Mouse (Mus musculus): Measurements from ENCODE around the gene Arid4a. TPM values are rescaled to one million over a fixed set of nuclear protein-coding genes. Genes with fewer than 3 reads are reported as not detected.

Arid4a gene
- polyA plus RNA-seq, 1 experiment = not detected

GRCm38 (mm10) chr12:71136974-71137491, 121.2 kb downstream of the Arid4a start:
- H3K4me1 ChIP-seq (ENCODE audit: control insufficient read depth, insufficient read depth, low read length) = peaks cover 15% of the 10 kb centered on the region
- no peak for TF ChIP-seq POLR2A (IDR thresholded peaks at IDR 0.05; ENCODE audit: insufficient read depth, low read depth, low read length)
- no peak for TF ChIP-seq CTCF (IDR thresholded peaks at IDR 0.05; ENCODE audit: insufficient read depth, low read depth, low read length)
- H3K4me3 ChIP-seq (ENCODE audit: insufficient read depth, low read depth, low read length) = peak overlapping the region; percentile 63
- under 1% methylated on average over 30 of the region's 30 CpGs for WGBS
- no peak overlapping the region; the same call in 1 of the 2 replicates for H3K27ac ChIP-seq (ENCODE audit: insufficient read depth, low read depth, low read length)

DNA sequence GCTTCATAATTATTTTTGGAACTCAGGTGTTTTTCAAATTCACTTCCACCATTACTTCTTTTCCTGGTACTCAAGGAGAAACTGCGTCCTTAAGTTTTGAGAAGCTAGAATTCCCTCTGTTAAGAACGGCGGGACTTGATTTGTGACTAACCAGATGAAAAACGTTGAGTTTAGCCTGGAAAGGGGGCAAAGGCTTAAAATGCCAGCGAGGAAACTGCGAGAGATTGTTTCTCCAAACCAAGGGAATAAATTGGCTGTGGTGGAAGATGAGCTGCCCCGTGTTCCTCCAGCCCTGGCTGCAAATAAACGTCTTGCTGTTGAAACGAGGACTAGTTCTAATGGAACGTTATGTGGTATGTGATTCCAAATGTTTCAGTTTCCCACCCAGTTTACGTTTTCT, 121.9 kb downstream of the Arid4a start:
- TF ChIP-seq CTCF (IDR thresholded peaks at IDR 0.05; ENCODE audit: insufficient read depth, low read depth, low read length) (no peak), POLR2A (IDR thresholded peaks at IDR 0.05; ENCODE audit: insufficient read depth, low read depth, low read length) (no peak)
- 2% methylated on average over 11 of the region's 11 CpGs for WGBS
- H3K4me1 ChIP-seq (ENCODE audit: control insufficient read depth, insufficient read depth, low read length) = peaks cover 15% of the 10 kb centered on the region

DNA sequence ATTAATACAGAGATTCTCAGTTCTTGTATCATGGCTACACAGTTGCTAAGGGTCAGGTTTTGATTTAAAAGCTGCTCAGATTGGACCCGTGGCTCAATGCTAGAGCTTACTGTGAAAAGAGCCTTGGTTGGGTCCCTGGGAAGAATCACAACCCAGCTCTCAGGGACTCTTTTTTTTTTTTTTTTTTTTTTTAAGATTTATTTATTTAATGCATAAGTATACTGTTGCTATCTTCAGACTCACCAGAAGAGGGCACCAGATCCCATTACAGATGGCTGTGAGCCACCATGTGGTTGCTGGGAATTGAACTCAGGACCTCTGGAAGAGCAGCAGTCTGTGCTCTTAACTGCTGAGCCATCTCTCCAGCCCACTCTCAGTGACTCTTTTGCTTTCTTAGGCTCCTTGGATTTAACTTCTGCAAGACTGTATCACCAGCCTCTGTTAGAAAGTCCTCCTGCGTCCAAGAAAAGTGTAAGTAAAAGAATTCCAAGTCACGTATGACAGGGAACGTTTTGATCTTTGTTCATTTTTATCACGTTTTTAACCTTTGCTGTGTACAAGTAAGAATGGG, 123.6 kb downstream of the Arid4a start:
- WGBS = 84% methylated on average over 5 of the region's 5 CpGs
- TF ChIP-seq POLR2A (IDR thresholded peaks at IDR 0.05; ENCODE audit: insufficient read depth, low read depth, low read length) (no peak), CTCF (IDR thresholded peaks at IDR 0.05; ENCODE audit: insufficient read depth, low read depth, low read length) (no peak)
- Histone ChIP-seq H3K4me1 (ENCODE audit: control insufficient read depth, insufficient read depth, low read length) (peaks cover 15% of the 10 kb centered on the region), H3K4me3 (ENCODE audit: insufficient read depth, low read depth, low read length) (no peak overlapping the region), H3K27ac (ENCODE audit: insufficient read depth, low read depth, low read length) (no peak overlapping the region)

More for the DNA sequence above, 121.9 kb downstream of the Arid4a start:
- peak overlapping the region; percentile 34 for H3K4me3 ChIP-seq (ENCODE audit: insufficient read depth, low read depth, low read length)
- H3K27ac ChIP-seq (ENCODE audit: insufficient read depth, low read depth, low read length) = no peak overlapping the region

DNA sequence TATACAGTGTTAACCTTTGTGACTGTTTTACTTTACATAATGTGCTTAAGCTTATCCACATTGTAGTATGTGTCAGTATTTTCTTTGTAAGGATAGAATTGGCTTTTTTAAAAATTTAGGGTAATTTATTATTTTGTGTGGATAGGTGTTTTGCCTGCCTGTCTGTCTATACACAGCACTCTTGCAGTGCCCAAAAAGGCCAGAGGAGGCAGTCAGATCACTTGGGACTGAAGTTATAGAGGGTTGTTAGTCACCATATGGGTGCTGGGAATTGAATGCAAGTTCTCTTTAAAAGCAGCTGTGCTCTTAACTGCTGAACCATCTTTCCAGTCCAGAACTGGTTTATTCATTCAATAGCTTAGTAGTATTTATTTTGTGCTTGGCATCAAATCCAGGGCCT, 125.4 kb downstream of the Arid4a start:
- H3K4me1 ChIP-seq (ENCODE audit: control insufficient read depth, insufficient read depth, low read length) = peaks cover 12% of the 10 kb centered on the region
- H3K4me3 ChIP-seq (ENCODE audit: insufficient read depth, low read depth, low read length) = no peak overlapping the region
- TF ChIP-seq CTCF (IDR thresholded peaks at IDR 0.05; ENCODE audit: insufficient read depth, low read depth, low read length) (no peak), POLR2A (IDR thresholded peaks at IDR 0.05; ENCODE audit: insufficient read depth, low read depth, low read length) (no peak)
- H3K27ac ChIP-seq (ENCODE audit: insufficient read depth, low read depth, low read length) = no peak overlapping the region

DNA sequence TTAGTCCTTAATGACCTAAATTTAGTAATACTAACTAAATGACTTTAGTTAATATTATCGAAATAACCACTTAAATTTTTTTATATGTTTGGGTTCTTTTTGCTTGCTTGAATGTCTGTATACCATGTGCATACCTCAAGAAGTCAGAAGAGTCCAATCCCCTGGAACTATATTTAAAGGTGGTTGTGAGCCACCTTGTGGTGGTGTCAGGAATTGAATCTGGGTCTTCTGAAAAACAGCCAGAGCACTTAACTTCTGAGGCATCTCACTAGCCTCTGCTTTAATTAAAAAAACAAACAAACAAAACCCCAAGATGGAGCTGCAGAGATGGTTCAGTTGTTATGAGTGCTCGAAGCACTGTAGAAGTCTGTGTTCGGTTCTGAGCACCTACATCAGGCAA, 131.9 kb downstream of the Arid4a start:
- no peak for TF ChIP-seq CTCF (IDR thresholded peaks at IDR 0.05; ENCODE audit: insufficient read depth, low read depth, low read length)
- no peak for TF ChIP-seq POLR2A (IDR thresholded peaks at IDR 0.05; ENCODE audit: insufficient read depth, low read depth, low read length)
- Histone ChIP-seq H3K4me1 (ENCODE audit: control insufficient read depth, insufficient read depth, low read length) (0 out of 2 replicates have a peak, but pooled peaks cover 3% of the 10 kb centered on the region), H3K4me3 (ENCODE audit: insufficient read depth, low read depth, low read length) (no peak overlapping the region), H3K27ac (ENCODE audit: insufficient read depth, low read depth, low read length) (no peak overlapping the region)
- WGBS = 87% methylated on average over 3 of the region's 3 CpGs

Other genes with a start within 250 kb of the Arid4a start
- not detected in 2 replicates for gene Frmd6, start 190.5 kb upstream of the Arid4a start, polyA plus RNA-seq (2012; ENCODE audit: insufficient read depth, insufficient read length, low replicate concordance, missing spikeins)
- 132 TPM in 1 of 2 replicates, not detected in the other for gene Actr10, start 78.1 kb upstream of the Arid4a start, polyA plus RNA-seq (2012; ENCODE audit: insufficient read depth, insufficient read length, low replicate concordance, missing spikeins)
- not detected in 2 replicates for gene Psma3, start 41.4 kb upstream of the Arid4a start, polyA plus RNA-seq (2012; ENCODE audit: insufficient read depth, insufficient read length, low replicate concordance, missing spikeins)
- gene Tomm20l, start 95.4 kb downstream of the Arid4a start, polyA plus RNA-seq (2012; ENCODE audit: insufficient read depth, insufficient read length, low replicate concordance, missing spikeins) = not detected in 2 replicates
- gene Timm9, start 120.7 kb downstream of the Arid4a start, polyA plus RNA-seq (2012; ENCODE audit: insufficient read depth, insufficient read length, low replicate concordance, missing spikeins) = not detected in 2 replicates
- gene 2700049A03Rik, start 120.9 kb downstream of the Arid4a start, polyA plus RNA-seq (2012; ENCODE audit: insufficient read depth, insufficient read length, low replicate concordance, missing spikeins) = not detected in 2 replicates